Mouse (Mus musculus): ENCODE measurements at regions not wholly inside any gene's neighbourhood (a gene's known extent, or its start where the extent isn't known, plus 50 kb on each side); places are given as distances from the start of the nearest gene placed in this dataset.

GRCm38 (mm10) chr17:4636796-4637353 is 357.3 kb upstream of the Arid1b start:
- Histone ChIP-seq H3K9me3 (ENCODE audit: control insufficient read depth, low read length) (no peaks in the 10 kb centered on the region), H3K4me3 (ENCODE audit: low read length) (no peak overlapping the region), H3K36me3 (ENCODE audit: control insufficient read depth, insufficient read depth, low read length) (no peaks in the 10 kb centered on the region), H3K27ac (ENCODE audit: low read length) (no peak overlapping the region), H3K4me2 (ENCODE audit: low read depth, low read length) (no peak overlapping the region), H3K4me1 (ENCODE audit: control insufficient read depth, insufficient read depth, low read length) (no peaks in the 10 kb centered on the region; the same call in 1 of the 2 replicates), H3K9ac (ENCODE audit: low read depth, low read length) (no peak overlapping the region), H3K27me3 (replicated peaks; ENCODE audit: control insufficient read depth, insufficient read depth, low read length) (no peaks in the 10 kb centered on the region)
- WGBS, result 48% methylated on average over 5 of the region's 5 CpGs
- no peak for ATAC-seq

GRCm38 (mm10) chr17:4639531-4639930 is 354.6 kb upstream of the Arid1b start:
- Histone ChIP-seq H3K27ac (ENCODE audit: low read length) (no peak overlapping the region), H3K4me3 (ENCODE audit: low read length) (no peak overlapping the region), H3K9me3 (ENCODE audit: control insufficient read depth, low read length) (no peaks in the 10 kb centered on the region), H3K27me3 (replicated peaks; ENCODE audit: control insufficient read depth, insufficient read depth, low read length) (no peaks in the 10 kb centered on the region), H3K9ac (ENCODE audit: low read depth, low read length) (no peak overlapping the region), H3K36me3 (ENCODE audit: control insufficient read depth, insufficient read depth, low read length) (no peaks in the 10 kb centered on the region), H3K4me1 (ENCODE audit: control insufficient read depth, insufficient read depth, low read length) (no peaks in the 10 kb centered on the region; the same call in 1 of the 2 replicates), H3K4me2 (ENCODE audit: low read depth, low read length) (no peak overlapping the region)
- ATAC-seq, result no peak
- 76% methylated on average over 4 of the region's 4 CpGs for WGBS

- Histone ChIP-seq H3K9ac (ENCODE audit: low read depth, low read length) (no peak overlapping the region), H3K9me3 (ENCODE audit: control insufficient read depth, low read length) (no peaks in the 10 kb centered on the region), H3K4me3 (ENCODE audit: low read length) (no peak overlapping the region), H3K4me2 (ENCODE audit: low read depth, low read length) (no peak overlapping the region), H3K27me3 (replicated peaks; ENCODE audit: control insufficient read depth, insufficient read depth, low read length) (no peaks in the 10 kb centered on the region), H3K27ac (ENCODE audit: low read length) (no peak overlapping the region), H3K4me1 (ENCODE audit: control insufficient read depth, insufficient read depth, low read length) (no peaks in the 10 kb centered on the region; the same call in 1 of the 2 replicates), H3K36me3 (ENCODE audit: control insufficient read depth, insufficient read depth, low read length) (no peaks in the 10 kb centered on the region)
- ATAC-seq, result no peak
- 71% methylated on average over 7 of the region's 7 CpGs for WGBS
Measured at GRCm38 (mm10) chr17:4640555-4640954, 353.6 kb upstream of the Arid1b start.

GRCm38 (mm10) chr17:4641166-4641565 is 353.0 kb upstream of the Arid1b start:
- WGBS, result 52% methylated on average over 4 of the region's 4 CpGs
- no peak for ATAC-seq
- no peak overlapping the region for H3K9ac ChIP-seq (ENCODE audit: low read depth, low read length)
- no peaks in the 10 kb centered on the region for H3K9me3 ChIP-seq (ENCODE audit: control insufficient read depth, low read length)
- H3K27me3 ChIP-seq (replicated peaks; ENCODE audit: control insufficient read depth, insufficient read depth, low read length), result no peaks in the 10 kb centered on the region
- H3K27ac ChIP-seq (ENCODE audit: low read length), result no peak overlapping the region
- H3K4me2 ChIP-seq (ENCODE audit: low read depth, low read length), result no peak overlapping the region
- H3K4me3 ChIP-seq (ENCODE audit: low read length), result no peak overlapping the region
- H3K4me1 ChIP-seq (ENCODE audit: control insufficient read depth, insufficient read depth, low read length), result no peaks in the 10 kb centered on the region; the same call in 1 of the 2 replicates
- H3K36me3 ChIP-seq (ENCODE audit: control insufficient read depth, insufficient read depth, low read length), result no peaks in the 10 kb centered on the region

GRCm38 (mm10) chr17:4642046-4642445 is 352.1 kb upstream of the Arid1b start:
- H3K4me2 ChIP-seq (ENCODE audit: low read depth, low read length), result no peak overlapping the region
- ATAC-seq, result no peak
- no peaks in the 10 kb centered on the region; the same call in 1 of the 2 replicates for H3K4me1 ChIP-seq (ENCODE audit: control insufficient read depth, insufficient read depth, low read length)
- no peak overlapping the region for H3K9ac ChIP-seq (ENCODE audit: low read depth, low read length)
- no peaks in the 10 kb centered on the region for H3K27me3 ChIP-seq (replicated peaks; ENCODE audit: control insufficient read depth, insufficient read depth, low read length)
- H3K4me3 ChIP-seq (ENCODE audit: low read length), result no peak overlapping the region
- no peaks in the 10 kb centered on the region for H3K36me3 ChIP-seq (ENCODE audit: control insufficient read depth, insufficient read depth, low read length)
- no peaks in the 10 kb centered on the region for H3K9me3 ChIP-seq (ENCODE audit: control insufficient read depth, low read length)
- 84% methylated on average over 1 of the region's 1 CpGs for WGBS
- H3K27ac ChIP-seq (ENCODE audit: low read length), result no peak overlapping the region

- H3K36me3 ChIP-seq (ENCODE audit: control insufficient read depth, insufficient read depth, low read length), result no peaks in the 10 kb centered on the region
- no peak overlapping the region for H3K4me2 ChIP-seq (ENCODE audit: low read depth, low read length)
- H3K27ac ChIP-seq (ENCODE audit: low read length), result no peak overlapping the region
- H3K27me3 ChIP-seq (replicated peaks; ENCODE audit: control insufficient read depth, insufficient read depth, low read length), result no peaks in the 10 kb centered on the region
- no peak overlapping the region for H3K9ac ChIP-seq (ENCODE audit: low read depth, low read length)
- no peak for ATAC-seq
- 74% methylated on average over 6 of the region's 6 CpGs for WGBS
- no peaks in the 10 kb centered on the region for H3K9me3 ChIP-seq (ENCODE audit: control insufficient read depth, low read length)
- H3K4me3 ChIP-seq (ENCODE audit: low read length), result no peak overlapping the region
- no peaks in the 10 kb centered on the region; the same call in 1 of the 2 replicates for H3K4me1 ChIP-seq (ENCODE audit: control insufficient read depth, insufficient read depth, low read length)
Measured at GRCm38 (mm10) chr17:4643343-4643742, 350.8 kb upstream of the Arid1b start.

- Histone ChIP-seq H3K9me3 (ENCODE audit: control insufficient read depth, low read length) (no peaks in the 10 kb centered on the region), H3K4me3 (ENCODE audit: low read length) (no peak overlapping the region), H3K4me2 (ENCODE audit: low read depth, low read length) (no peak overlapping the region), H3K27ac (ENCODE audit: low read length) (no peak overlapping the region), H3K36me3 (ENCODE audit: control insufficient read depth, insufficient read depth, low read length) (no peaks in the 10 kb centered on the region), H3K27me3 (replicated peaks; ENCODE audit: control insufficient read depth, insufficient read depth, low read length) (no peaks in the 10 kb centered on the region), H3K9ac (ENCODE audit: low read depth, low read length) (no peak overlapping the region), H3K4me1 (ENCODE audit: control insufficient read depth, insufficient read depth, low read length) (no peaks in the 10 kb centered on the region)
- WGBS, result 80% methylated on average over 4 of the region's 4 CpGs
- no peak for ATAC-seq
Measured at GRCm38 (mm10) chr17:4648603-4649002, 345.5 kb upstream of the Arid1b start.

GRCm38 (mm10) chr17:4654221-4654620 is 339.9 kb upstream of the Arid1b start:
- ATAC-seq, result no peak

GRCm38 (mm10) chr17:4661996-4662395 is 332.1 kb upstream of the Arid1b start:
- 93% methylated on average over 5 of the region's 5 CpGs for WGBS
- H3K4me1 ChIP-seq (ENCODE audit: control insufficient read depth, insufficient read depth, low read length), result no peaks in the 10 kb centered on the region

More at GRCm38 (mm10) chr17:4654221-4654620, 339.9 kb upstream of the Arid1b start:
- Histone ChIP-seq H3K36me3 (ENCODE audit: control insufficient read depth, insufficient read depth, low read length) (no peaks in the 10 kb centered on the region), H3K27me3 (replicated peaks; ENCODE audit: control insufficient read depth, insufficient read depth, low read length) (no peaks in the 10 kb centered on the region), H3K27ac (ENCODE audit: low read length) (no peak overlapping the region), H3K4me2 (ENCODE audit: low read depth, low read length) (no peak overlapping the region), H3K9ac (ENCODE audit: low read depth, low read length) (no peak overlapping the region), H3K4me1 (ENCODE audit: control insufficient read depth, insufficient read depth, low read length) (no peaks in the 10 kb centered on the region), H3K9me3 (ENCODE audit: control insufficient read depth, low read length) (no peaks in the 10 kb centered on the region), H3K4me3 (ENCODE audit: low read length) (no peak overlapping the region)
- 83% methylated on average over 3 of the region's 3 CpGs for WGBS

GRCm38 (mm10) chr17:4668511-4668910 is 325.6 kb upstream of the Arid1b start:
- no peak overlapping the region for H3K4me2 ChIP-seq (ENCODE audit: low read depth, low read length)
- no peak overlapping the region for H3K27ac ChIP-seq (ENCODE audit: low read length)
- no peaks in the 10 kb centered on the region for H3K27me3 ChIP-seq (replicated peaks; ENCODE audit: control insufficient read depth, insufficient read depth, low read length)
- H3K36me3 ChIP-seq (ENCODE audit: control insufficient read depth, insufficient read depth, low read length), result no peaks in the 10 kb centered on the region
- WGBS, result 65% methylated on average over 3 of the region's 3 CpGs
- no peaks in the 10 kb centered on the region for H3K9me3 ChIP-seq (ENCODE audit: control insufficient read depth, low read length)
- no peak overlapping the region for H3K4me3 ChIP-seq (ENCODE audit: low read length)
- H3K4me1 ChIP-seq (ENCODE audit: control insufficient read depth, insufficient read depth, low read length), result no peaks in the 10 kb centered on the region
- no peak overlapping the region for H3K9ac ChIP-seq (ENCODE audit: low read depth, low read length)
- ATAC-seq, result no peak

More at GRCm38 (mm10) chr17:4661996-4662395, 332.1 kb upstream of the Arid1b start:
- no peak overlapping the region for H3K27ac ChIP-seq (ENCODE audit: low read length)
- no peak for ATAC-seq
- no peak overlapping the region for H3K9ac ChIP-seq (ENCODE audit: low read depth, low read length)
- H3K9me3 ChIP-seq (ENCODE audit: control insufficient read depth, low read length), result no peaks in the 10 kb centered on the region
- H3K4me2 ChIP-seq (ENCODE audit: low read depth, low read length), result no peak overlapping the region
- H3K36me3 ChIP-seq (ENCODE audit: control insufficient read depth, insufficient read depth, low read length), result no peaks in the 10 kb centered on the region
- H3K4me3 ChIP-seq (ENCODE audit: low read length), result no peak overlapping the region
- no peaks in the 10 kb centered on the region for H3K27me3 ChIP-seq (replicated peaks; ENCODE audit: control insufficient read depth, insufficient read depth, low read length)

Data from intestine, embryonic 16.5 days (tissue).